Mouse (Mus musculus) WW6 (cell line): ENCODE results near the gene Zranb3.
"Not testable (repeated sequence)": the region's sequence is repeated elsewhere in the genome, so short reads cannot be mapped to it uniquely, and the experiment has no call there.

Experiments
- DNase-seq: peaks from one replicate; pipeline ENCODE4 v3.0.0-alpha.2; 2013; ENCODE audit warnings: low read depth, low spot score

The Zranb3 gene

DNA sequence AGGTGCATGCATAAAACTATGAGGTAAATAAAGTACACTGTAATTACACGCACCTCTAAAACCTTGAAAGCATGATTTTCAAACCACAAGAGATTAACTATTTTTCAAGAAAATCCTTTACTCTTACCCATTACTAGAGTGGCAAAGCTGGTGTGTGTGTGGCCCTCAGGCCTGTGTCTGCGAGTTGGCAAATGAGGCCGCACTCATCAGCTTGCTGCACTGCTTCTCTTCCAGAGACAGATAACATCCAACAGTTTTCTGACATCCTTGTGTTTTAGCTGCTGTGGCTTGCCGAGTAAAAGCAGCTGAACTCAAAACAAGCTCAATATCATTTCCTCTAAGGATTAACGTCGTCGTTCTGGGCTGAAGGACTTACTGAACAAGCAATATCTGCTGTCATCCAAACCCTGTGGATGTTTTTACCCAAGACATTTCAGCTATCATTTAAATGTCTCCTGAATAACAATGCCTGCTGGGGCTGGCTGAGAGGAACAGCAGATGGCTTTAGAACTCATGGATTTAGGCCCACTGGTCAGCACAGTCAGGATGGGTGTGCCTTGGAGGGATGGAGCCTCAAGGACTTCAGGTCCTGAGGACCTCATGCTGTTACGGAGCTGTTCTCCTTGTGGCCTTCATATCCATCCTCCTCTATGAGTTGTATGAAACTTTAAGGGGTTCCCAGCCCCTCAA lies 42.0 kb downstream of the Zranb3 start:
- DNase-seq: no peak

DNA sequence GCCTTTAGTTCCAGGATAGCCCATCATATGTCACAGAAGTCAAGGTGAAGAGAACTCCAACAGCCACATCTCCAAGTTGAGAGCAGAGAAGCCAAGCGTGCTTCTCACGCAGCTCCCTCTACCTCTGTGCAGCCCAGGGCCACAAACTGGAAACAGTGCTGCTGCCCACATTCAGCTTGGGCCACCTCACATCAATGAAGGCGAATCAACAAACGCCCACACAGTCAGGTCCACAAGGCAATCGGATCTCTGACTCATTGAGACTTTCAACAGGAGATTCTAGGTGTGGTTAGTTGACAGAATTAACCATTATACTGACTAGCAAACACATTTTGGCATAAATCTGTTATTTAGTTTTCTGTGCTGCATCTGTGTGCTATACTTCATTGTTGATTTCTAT lies 44.2 kb downstream of the Zranb3 start:
- DNase-seq: no peak

GRCm38 (mm10) chr1:128057269-128057668 lies 45.6 kb downstream of the Zranb3 start:
- no peak for DNase-seq

- no peak for DNase-seq
These were observed 55.9 kb downstream of the Zranb3 start for GRCm38 (mm10) chr1:128046920-128047319.

DNA sequence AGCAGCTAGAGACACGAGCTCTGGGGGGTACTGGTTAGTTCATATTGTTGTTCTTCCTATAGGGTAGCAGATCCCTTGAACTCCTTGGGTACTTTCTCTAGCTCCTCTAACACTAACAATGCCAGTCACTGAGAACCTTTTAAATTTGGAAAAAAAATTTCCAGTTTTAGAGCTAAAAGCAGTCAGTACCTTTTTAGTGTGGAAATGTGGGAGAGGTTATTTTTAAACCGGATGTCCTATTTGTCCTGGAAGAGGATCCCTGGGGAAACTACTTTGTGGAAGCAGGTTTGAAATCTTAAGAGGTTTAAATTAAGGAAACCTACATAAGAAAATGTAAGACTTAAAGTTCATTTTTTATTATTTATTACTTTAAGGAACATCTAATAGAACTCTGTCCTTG lies 56.4 kb downstream of the Zranb3 start:
- no peak for DNase-seq

DNA sequence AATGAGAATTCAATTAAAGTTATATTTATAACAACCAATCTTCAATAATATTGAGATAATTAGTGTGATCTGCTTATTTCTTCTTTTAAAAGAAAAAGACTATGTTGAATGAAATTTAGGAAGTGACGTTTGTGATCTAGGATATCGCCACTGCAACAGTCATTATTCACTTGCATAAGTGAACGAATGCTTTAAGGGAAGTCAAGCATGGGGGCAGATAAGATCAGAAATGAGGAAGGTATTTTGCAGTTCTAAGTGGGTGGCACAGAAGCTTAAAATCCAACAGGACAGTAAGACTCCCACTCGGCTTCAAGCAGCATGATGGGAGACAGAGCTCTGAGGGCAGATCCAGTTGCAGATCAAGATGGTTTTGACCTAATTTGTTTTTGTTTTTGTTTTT lies 58.7 kb downstream of the Zranb3 start:
- no peak for DNase-seq

DNA sequence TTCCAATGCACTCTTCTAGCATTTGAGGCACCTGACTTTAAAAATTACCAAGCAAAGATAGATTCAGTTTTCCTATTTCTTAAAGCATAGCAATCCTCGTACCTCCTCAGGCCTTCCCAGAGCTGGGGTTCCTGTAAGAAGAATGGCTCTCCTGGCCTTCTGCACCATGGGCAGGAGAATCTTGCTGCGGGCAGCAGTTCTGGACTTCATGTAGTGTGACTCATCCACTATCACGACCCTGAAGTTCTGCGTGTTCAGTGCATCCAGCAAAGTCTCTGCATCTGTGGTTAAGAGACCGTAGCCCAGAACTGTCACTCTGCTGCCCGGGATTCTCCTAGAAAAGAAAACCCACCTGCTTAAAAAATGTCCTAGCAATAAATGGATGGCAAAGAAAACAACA lies 66.6 kb downstream of the Zranb3 start:
- DNase-seq: no peak

DNA sequence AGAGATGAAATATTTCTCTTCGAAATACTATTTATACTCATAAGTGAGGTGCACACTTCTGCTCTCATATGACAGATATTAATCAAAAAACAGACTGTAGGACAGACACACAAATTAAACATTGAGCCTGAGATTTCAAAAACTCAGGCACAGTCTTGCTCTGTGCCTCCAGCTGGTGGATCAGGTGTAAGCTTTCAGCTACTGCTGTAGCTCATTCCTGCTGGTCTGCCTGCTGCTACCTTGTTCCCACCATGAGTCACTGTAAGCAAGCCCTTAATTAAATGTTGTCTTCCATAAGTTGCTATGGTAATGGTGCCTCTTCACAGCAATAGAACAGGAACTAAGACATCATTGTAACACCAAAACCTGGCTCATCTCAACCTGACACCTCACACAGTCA lies 70.7 kb downstream of the Zranb3 start:
- DNase-seq: no peak

DNA sequence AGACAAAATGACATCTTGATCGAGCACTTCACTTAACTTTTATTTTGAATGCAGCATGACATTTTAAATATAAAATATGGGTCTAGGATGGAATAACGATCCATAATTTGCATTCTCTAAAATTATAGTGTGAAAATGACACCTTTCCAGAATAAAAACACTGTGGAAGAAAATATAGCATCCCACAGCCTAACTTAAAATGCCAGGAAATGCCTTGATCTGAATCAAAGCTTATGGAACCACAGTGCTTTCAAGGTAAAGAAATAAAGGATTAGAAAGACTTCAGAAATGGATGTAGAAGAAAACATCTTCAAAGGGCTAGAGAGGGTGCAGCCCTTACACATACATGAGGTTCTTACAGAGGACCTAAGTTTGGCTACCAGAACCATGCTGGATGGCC lies 71.3 kb downstream of the Zranb3 start:
- no peak for DNase-seq

DNA sequence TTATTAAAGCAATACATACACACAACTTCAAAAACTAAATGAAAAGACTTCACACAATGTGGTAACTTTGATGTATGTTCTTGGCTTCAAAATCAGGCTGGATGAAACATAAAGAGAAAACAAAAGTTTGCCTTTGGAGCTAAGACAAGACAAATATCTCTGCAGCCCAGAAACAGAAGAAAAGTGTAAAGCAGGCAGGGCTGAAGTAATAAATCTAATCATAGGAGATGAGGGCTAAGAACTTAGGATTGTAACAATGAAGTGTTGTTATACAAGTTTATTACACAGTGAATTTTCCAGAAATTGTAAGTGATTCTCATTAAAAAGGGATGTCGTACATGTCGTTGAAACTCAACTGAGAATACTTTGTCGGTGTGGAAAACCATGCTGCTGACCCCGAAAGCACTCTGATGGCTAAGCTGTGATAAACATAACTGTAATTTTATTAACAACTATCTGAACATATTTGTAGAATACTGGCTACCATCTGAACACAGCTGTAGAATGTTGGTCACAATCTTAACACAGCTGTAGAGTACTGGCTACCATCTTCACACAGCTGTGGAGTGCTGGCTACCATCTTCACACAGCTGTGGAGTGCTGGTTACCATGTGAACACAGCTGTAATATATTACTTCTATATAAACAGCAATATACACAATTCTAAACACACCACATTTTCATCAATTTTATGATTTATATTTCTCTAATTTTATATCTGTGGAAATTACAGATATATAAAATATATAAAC lies 78.3 kb downstream of the Zranb3 start:
- no peak for DNase-seq

- no peak for DNase-seq
These were observed 82.7 kb downstream of the Zranb3 start for GRCm38 (mm10) chr1:128020001-128020770.

DNA sequence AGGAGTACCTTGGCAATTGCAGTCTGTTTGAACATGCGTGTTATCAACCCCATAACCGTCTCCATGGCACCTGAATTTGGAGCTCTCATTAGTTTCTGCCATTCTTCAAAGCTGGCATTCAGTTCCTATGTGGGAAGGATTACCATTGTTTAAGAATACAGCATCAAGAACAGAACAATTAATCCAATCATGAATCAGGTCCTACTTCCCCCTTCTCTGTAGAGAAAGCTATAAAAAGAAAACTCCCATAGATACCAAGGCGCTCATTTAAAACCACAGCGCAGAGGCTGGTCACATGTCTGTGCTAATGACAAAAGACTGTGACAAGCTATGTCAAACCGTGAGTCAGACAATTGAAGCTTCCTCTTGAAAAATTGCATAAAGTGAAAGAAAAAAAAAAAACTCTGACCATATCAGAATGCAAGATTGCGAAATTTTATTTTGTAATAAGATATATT lies 86.8 kb downstream of the Zranb3 start:
- no peak for DNase-seq

DNA sequence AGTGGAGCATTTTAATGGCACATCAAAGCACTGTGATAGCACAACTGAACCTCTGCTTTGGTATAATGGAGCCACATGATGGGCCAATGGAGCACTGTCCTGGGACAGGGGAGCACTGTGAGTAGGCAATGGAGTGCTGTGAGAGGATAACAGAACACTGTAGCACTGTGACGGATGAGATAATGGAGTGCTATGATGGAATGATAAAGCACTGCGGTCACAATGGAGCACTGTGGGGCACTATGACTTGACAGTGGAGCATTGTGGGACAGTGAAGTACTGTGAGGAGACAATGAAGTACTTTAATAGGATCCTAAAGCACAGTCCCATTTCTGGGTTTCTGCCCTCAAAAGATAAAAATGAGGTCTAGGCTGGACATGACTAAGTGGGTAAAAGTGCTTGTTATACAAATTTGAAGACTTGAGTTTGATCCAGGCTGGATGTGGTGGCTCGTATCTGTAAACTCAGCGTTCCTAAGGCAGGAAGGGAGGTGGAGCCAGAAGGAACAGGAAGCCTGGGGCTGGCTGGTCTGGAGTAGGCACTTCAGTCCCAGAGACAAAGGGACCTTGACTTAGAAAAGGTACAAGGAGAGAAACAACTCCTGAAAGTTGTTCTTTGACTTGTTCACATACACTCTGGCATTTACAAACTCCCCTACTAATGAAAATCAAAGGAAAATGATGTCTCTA lies 89.0 kb downstream of the Zranb3 start:
- no peak for DNase-seq

DNA sequence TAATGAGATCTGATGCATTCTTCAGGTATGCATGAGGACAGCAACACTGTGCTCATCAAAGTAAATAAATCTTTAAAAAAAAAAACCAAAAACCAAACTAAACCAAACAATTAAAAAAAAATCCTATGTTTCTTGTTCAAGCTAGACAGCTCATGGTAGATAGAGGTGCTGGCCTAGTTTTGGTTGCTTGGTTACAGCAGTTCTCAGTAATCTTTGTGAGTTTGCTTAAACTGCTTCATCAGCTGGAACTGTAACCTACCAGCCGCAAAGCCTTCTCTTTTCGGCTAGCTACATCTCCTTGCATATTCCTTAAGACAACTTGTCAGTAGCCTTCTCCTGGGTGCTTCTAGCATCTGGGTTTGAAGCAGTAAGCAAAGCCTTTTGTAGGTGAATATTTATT lies 93.1 kb downstream of the Zranb3 start:
- DNase-seq: no peak

DNA sequence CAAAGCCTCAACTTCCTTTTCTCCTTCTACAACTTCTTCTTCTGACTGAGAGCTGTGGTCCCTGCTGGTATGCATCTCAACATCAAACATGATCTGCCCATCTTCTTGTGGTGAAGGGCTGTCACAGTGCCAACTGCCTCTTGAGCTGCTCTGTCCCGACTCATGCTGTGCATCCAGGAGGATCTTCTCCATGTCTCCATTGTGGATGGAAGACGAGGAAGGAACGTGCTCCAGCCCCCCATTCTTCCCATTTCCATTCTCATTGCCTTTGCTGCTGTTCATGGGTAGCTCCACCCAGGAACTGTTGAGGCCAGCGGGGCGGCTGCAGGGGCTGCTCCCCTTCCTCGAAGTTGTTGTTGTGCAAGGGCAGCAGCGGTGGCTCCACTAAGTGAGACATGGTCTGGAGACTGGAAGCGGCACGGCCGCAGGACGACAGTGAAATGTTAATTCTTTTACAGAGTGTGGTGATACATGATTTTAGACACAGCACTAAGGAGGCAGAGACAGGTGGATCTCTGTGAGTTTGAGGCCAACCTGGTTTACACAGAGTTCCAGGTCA lies 96.7 kb downstream of the Zranb3 start:
- DNase-seq: not testable (repeated sequence)

GRCm38 (mm10) chr1:128004371-128004720 lies 98.5 kb downstream of the Zranb3 start:
- DNase-seq: no peak

- DNase-seq: no peak
These were observed 99.0 kb downstream of the Zranb3 start for GRCm38 (mm10) chr1:128003712-128004370.

- no peak for DNase-seq
These were observed 100.7 kb downstream of the Zranb3 start for GRCm38 (mm10) chr1:128002159-128002558.

GRCm38 (mm10) chr1:128000931-128001330 lies 101.9 kb downstream of the Zranb3 start:
- peak; percentile 14 for DNase-seq

- no peak for DNase-seq
These were observed 109.0 kb downstream of the Zranb3 start for GRCm38 (mm10) chr1:127993892-127994291.
